Mouse (Mus musculus) liver, adult 2 months (tissue): ENCODE results near the gene Srsf10.

ENCODE experiments used
- CTCF ChIP-seq: fragments of 200-500 bp; IDR thresholded peaks from 2 replicates; pipeline ENCODE4 v1.5.1; 2011; ENCODE audit warnings: low read depth, low read length, control low read depth
- POLR2A ChIP-seq: fragments of 200-500 bp; IDR thresholded peaks from 2 replicates; pipeline ENCODE4 v1.6.1; 2011; ENCODE audit warnings: low read length, control low read depth; ENCODE audit not compliant: insufficient read depth; ENCODE audit errors: extremely low read depth

- TF ChIP-seq POLR2A = no peak
- TF ChIP-seq CTCF = no peak
These were observed 40.7 kb upstream of the Srsf10 start for GRCm38 (mm10) chr4:135814896-135815295.
